Mouse (Mus musculus): ENCODE data around the gene Cabp2. TPM values are rescaled to one million over a fixed set of nuclear protein-coding genes. Genes with fewer than 3 reads are reported as not detected.
A peak's percentile ranks its signal among the peaks of the same experiment; 100 is the strongest.

Gene Cabp2
- polyA plus RNA-seq, 1 experiment from 2014 or later, result not detected

DNA sequence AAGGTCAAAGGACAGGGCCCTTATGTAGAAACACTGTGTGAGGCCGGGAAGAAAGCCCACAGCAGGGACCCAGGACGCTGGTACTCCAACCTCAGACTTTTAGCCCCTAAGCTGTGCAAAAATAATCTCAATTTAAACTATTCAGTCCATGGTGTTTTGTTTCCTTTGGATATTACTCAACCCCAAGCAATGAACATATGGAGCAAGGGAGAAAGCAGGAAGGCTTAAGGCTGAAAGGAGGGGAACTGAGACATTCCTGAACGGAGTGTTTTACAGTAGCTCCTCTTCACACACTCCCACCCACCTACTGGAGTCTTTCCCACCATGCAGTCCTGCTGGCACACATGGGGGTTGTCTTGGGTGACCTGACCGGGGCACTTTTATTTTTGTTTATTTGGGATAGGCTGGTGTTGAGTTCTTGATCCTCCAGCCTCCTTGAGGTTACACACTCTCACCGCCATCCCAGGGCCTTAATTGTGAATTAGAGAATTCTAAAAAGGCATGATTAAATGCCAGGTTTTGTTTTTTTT is 13.5 kb downstream of the Cabp2 start:
- no peak for ATAC-seq (ENCODE audit: low FRiP score, low TSS enrichment)
- Histone ChIP-seq H3K4me1 (replicated peaks; ENCODE audit: control insufficient read depth, insufficient read depth) (peaks cover 16% of the 10 kb centered on the region), H3K9me3 (ENCODE audit: control insufficient read depth, low read length) (no peaks in the 10 kb centered on the region), H3K27ac (replicated peaks) (no peak overlapping the region), H3K9ac (ENCODE audit: low read length) (no peak overlapping the region), H3K4me2 (replicated peaks; ENCODE audit: low read depth) (no peak overlapping the region), H3K4me3 (ENCODE audit: low read depth, low read length) (no peak overlapping the region), H3K36me3 (ENCODE audit: control insufficient read depth, insufficient read depth, low read length) (no peaks in the 10 kb centered on the region), H3K27me3 (ENCODE audit: control insufficient read depth, insufficient read depth, low read length) (no peaks in the 10 kb centered on the region)
- TF ChIP-seq EP300 (optimal IDR thresholded peaks at IDR 0.05) (no peak), CTCF (IDR thresholded peaks at IDR 0.05; ENCODE audit: low read depth) (no peak)
- 76% methylated on average over 5 of the region's 5 CpGs for WGBS
- no peak for DNase-seq (ENCODE audit: low spot score)

DNA sequence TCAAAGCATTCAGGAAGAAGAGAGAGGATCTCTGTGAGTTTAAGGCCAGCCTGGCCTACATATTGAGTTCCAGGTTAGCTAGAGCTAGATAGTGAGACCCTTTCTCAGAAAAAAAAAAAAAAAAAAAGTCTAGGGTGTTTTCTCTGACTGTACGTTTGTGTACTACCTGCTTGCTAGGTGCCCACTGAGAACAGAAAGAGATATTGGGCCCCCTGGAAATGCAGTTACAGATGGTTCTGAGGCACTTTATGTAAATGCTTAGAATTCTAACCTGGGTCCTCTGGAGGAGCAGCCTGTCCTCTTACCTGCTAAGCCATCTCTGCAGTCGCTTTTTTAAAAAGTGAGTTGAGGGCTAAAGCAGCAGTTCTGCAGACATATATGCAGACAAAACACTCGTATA is 14.4 kb downstream of the Cabp2 start:
- Histone ChIP-seq H3K4me1 (replicated peaks; ENCODE audit: control insufficient read depth, insufficient read depth) (peaks cover 16% of the 10 kb centered on the region), H3K9ac (ENCODE audit: low read length) (no peak overlapping the region), H3K4me2 (replicated peaks; ENCODE audit: low read depth) (no peak overlapping the region), H3K27me3 (ENCODE audit: control insufficient read depth, insufficient read depth, low read length) (no peaks in the 10 kb centered on the region), H3K36me3 (ENCODE audit: control insufficient read depth, insufficient read depth, low read length) (no peaks in the 10 kb centered on the region), H3K27ac (replicated peaks) (no peak overlapping the region), H3K4me3 (ENCODE audit: low read depth, low read length) (no peak overlapping the region), H3K9me3 (ENCODE audit: control insufficient read depth, low read length) (no peaks in the 10 kb centered on the region)
- DNase-seq (ENCODE audit: low spot score) (no peak), ATAC-seq (ENCODE audit: low FRiP score, low TSS enrichment) (no peak)
- TF ChIP-seq CTCF (IDR thresholded peaks at IDR 0.05; ENCODE audit: low read depth) (no peak), EP300 (optimal IDR thresholded peaks at IDR 0.05) (no peak)
- 57% methylated on average over 3 of the region's 3 CpGs for WGBS

DNA sequence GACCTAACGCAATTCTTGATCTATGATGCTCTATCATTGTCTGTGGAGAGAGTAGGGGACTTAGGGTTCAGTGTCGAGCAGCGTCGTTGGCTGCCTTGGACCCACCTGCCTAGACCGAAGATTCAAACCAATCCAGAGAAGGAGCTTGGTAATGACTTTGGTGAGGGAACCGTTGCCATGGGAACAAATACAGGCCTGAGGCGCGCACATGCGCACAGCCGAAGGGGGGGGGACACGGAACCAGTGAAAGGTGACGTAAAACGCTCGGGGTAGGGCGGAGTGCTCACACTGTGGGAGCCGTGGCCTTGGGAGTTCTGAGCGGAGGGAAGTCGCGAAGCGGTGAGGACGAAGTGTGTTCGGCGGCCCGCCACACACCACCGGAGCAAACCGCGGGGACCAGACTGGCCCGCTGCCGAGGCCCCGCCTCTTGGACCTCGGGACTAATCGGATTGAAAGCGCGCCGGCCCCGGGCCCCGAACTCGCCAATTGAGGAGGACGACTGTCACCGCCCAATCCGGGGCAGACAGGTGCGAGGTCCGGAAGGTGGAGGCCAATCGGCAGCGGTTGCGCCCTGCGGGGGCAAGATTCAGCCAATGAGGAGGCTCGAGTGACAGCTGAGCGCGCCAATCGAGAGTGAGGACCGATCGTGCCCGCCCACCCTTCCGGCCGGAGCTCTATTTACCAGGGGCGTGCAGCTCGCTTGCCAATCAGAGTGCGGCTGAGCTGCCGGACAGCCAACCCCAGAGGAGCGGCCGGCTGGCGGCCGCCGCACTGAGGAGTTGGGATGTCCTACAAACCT is 15.5 kb downstream of the Cabp2 start, which contains the start of gene Cdk2ap2:
TSS of gene Cdk2ap2 (plus strand) at position 541 of the 799 bp plus-strand sequence.
- Histone ChIP-seq H3K9ac (ENCODE audit: low read length) (peak within 1 kb of the TSS; percentile 64), H3K36me3 (ENCODE audit: control insufficient read depth, insufficient read depth, low read length) (no peaks in the 10 kb centered on the region), H3K4me2 (replicated peaks; ENCODE audit: low read depth) (peak within 1 kb of the TSS; percentile 75), H3K4me3 (ENCODE audit: low read depth, low read length) (peak within 1 kb of the TSS; percentile 59), H3K4me1 (replicated peaks; ENCODE audit: control insufficient read depth, insufficient read depth) (peaks cover 16% of the 10 kb centered on the region), H3K27me3 (ENCODE audit: control insufficient read depth, insufficient read depth, low read length) (no peaks in the 10 kb centered on the region), H3K9me3 (ENCODE audit: control insufficient read depth, low read length) (no peaks in the 10 kb centered on the region), H3K27ac (replicated peaks) (peak within 1 kb of the TSS; percentile 93)
- WGBS, result 1% methylated on average over 55 of the region's 65 CpGs
- DNase-seq (ENCODE audit: low spot score) (peak; percentile 99), ATAC-seq (ENCODE audit: low FRiP score, low TSS enrichment) (peak; percentile 92)
- TF ChIP-seq CTCF (IDR thresholded peaks at IDR 0.05; ENCODE audit: low read depth) (no peak), EP300 (optimal IDR thresholded peaks at IDR 0.05) (no peak)

DNA sequence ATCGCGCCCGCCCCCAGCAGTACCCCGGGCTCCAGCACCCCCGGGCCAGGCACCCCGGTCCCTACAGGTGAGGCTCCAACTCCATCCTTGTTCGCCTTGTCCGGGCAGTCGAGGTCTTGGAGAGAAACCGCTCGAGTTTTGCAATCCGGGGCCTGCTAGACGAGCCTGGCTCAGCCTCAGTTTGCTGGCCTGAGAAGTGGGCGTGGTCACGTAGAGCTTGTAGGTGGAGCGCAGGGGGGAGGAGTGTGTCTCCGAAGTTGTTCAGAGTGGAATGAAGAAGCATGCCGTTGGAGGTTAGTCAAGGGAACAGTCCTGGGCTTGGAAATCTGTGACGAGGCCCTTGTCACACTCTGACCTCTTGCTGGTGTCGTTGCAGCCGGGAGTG is 16.1 kb downstream of the Cabp2 start:
- peak overlapping the region; percentile 56 for H3K4me2 ChIP-seq (replicated peaks; ENCODE audit: low read depth)
- no peaks in the 10 kb centered on the region for H3K27me3 ChIP-seq (ENCODE audit: control insufficient read depth, insufficient read depth, low read length)
- TF ChIP-seq CTCF (IDR thresholded peaks at IDR 0.05; ENCODE audit: low read depth), result no peak; the same call in 1 of the 2 replicates
- TF ChIP-seq EP300 (optimal IDR thresholded peaks at IDR 0.05), result no peak
- H3K4me1 ChIP-seq (replicated peaks; ENCODE audit: control insufficient read depth, insufficient read depth), result peaks cover 16% of the 10 kb centered on the region
- DNase-seq (ENCODE audit: low spot score) (peak; percentile 88), ATAC-seq (ENCODE audit: low FRiP score, low TSS enrichment) (peak; percentile 53)
- H3K27ac ChIP-seq (replicated peaks), result peak overlapping the region; percentile 88
- no peaks in the 10 kb centered on the region for H3K9me3 ChIP-seq (ENCODE audit: control insufficient read depth, low read length)
- under 1% methylated on average over 21 of the region's 21 CpGs for WGBS
- no peaks in the 10 kb centered on the region for H3K36me3 ChIP-seq (ENCODE audit: control insufficient read depth, insufficient read depth, low read length)
- peak overlapping the region; percentile 59 for H3K4me3 ChIP-seq (ENCODE audit: low read depth, low read length)
- H3K9ac ChIP-seq (ENCODE audit: low read length), result peak overlapping the region; percentile 53

DNA sequence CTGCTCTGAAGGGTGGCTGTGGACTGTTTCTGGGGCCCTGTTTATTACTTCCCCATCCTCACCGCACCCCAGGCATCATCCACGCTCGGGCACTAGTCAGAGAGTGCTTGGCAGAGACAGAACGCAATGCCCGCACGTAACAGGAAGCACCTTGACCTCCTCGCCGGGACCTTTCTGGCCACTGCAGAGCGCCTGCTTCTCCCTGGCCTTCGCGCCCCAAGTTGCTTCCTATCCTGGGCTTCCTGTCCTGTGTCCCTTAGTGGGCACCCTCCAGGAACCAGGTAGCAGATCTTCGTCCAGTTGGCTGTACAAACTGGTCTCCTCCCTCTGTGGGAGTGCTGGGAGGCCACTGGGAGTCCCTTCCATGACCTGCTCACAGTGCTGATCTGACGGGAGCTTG is 17.0 kb downstream of the Cabp2 start:
- Histone ChIP-seq H3K27me3 (ENCODE audit: control insufficient read depth, insufficient read depth, low read length) (no peaks in the 10 kb centered on the region), H3K27ac (replicated peaks) (no peak overlapping the region; the same call in 1 of the 2 replicates), H3K4me3 (ENCODE audit: low read depth, low read length) (no peak overlapping the region), H3K4me2 (replicated peaks; ENCODE audit: low read depth) (0 out of 2 replicates have a peak overlapping the region, but pooled peaks have one; percentile 56), H3K36me3 (ENCODE audit: control insufficient read depth, insufficient read depth, low read length) (no peaks in the 10 kb centered on the region), H3K4me1 (replicated peaks; ENCODE audit: control insufficient read depth, insufficient read depth) (peaks cover 16% of the 10 kb centered on the region), H3K9me3 (ENCODE audit: control insufficient read depth, low read length) (no peaks in the 10 kb centered on the region), H3K9ac (ENCODE audit: low read length) (no peak overlapping the region)
- no peak for TF ChIP-seq CTCF (IDR thresholded peaks at IDR 0.05; ENCODE audit: low read depth)
- TF ChIP-seq EP300 (optimal IDR thresholded peaks at IDR 0.05), result no peak
- 83% methylated on average over 13 of the region's 13 CpGs for WGBS
- DNase-seq (ENCODE audit: low spot score) (no peak), ATAC-seq (ENCODE audit: low FRiP score, low TSS enrichment) (no peak)

DNA sequence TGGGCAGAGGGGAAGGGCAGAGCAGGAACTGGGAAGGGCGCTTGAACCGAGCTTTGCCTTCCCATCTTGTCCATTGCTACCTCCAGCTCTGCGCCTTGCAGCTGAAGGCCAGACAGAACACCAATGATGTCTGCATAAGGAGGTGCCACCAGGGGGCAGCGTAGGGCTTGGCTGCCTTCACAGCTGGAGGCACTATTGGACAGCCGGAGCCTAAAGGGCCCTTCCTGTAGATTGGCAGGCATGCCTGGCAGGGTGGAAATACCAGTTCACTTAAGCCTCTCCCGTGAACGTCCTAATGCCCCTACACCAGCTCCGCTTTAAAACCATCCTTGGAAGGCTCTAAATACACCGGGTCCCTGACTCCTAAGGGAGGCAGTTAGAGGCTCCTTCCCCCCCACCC is 17.7 kb downstream of the Cabp2 start:
- no peak overlapping the region for H3K9ac ChIP-seq (ENCODE audit: low read length)
- H3K4me1 ChIP-seq (replicated peaks; ENCODE audit: control insufficient read depth, insufficient read depth), result peaks cover 16% of the 10 kb centered on the region
- WGBS, result 10% methylated on average over 9 of the region's 9 CpGs
- DNase-seq (ENCODE audit: low spot score) (peak; percentile 96), ATAC-seq (ENCODE audit: low FRiP score, low TSS enrichment) (peak; percentile 25)
- no peaks in the 10 kb centered on the region for H3K27me3 ChIP-seq (ENCODE audit: control insufficient read depth, insufficient read depth, low read length)
- TF ChIP-seq EP300 (optimal IDR thresholded peaks at IDR 0.05) (no peak), CTCF (IDR thresholded peaks at IDR 0.05; ENCODE audit: low read depth) (peak; percentile 99)
- H3K4me2 ChIP-seq (replicated peaks; ENCODE audit: low read depth), result peak overlapping the region; percentile 88
- H3K4me3 ChIP-seq (ENCODE audit: low read depth, low read length), result 0 out of 2 replicates have a peak overlapping the region, but pooled peaks have one; percentile 6
- H3K27ac ChIP-seq (replicated peaks), result peak overlapping the region; percentile 30
- H3K9me3 ChIP-seq (ENCODE audit: control insufficient read depth, low read length), result no peaks in the 10 kb centered on the region
- H3K36me3 ChIP-seq (ENCODE audit: control insufficient read depth, insufficient read depth, low read length), result no peaks in the 10 kb centered on the region
